Mouse (Mus musculus) adrenal gland, postnatal 10 days (tissue): Measurements from ENCODE around the gene Plcb3. TPM values are rescaled to one million over a fixed set of nuclear protein-coding genes. Genes with fewer than 3 reads are reported as not detected.

Experiments used
- DNase-seq: peaks from one replicate; pipeline ENCODE4 v3.0.0; 2021; ENCODE audit warnings: mixed read lengths
- total RNA-seq, 2 experiments: library from RNA; stranded (reverse); gene quantifications; 2 replicates each; pipeline ENCODE4 v1.2.3; 2021

Gene Plcb3
- total RNA-seq, 2 experiments from 2014 or later, result 45.7 to 63.5 TPM

- peak; percentile 74 for DNase-seq
These were observed 5.7 kb downstream of the Plcb3 start for GRCm38 (mm10) chr19:6970460-6971085.

DNA sequence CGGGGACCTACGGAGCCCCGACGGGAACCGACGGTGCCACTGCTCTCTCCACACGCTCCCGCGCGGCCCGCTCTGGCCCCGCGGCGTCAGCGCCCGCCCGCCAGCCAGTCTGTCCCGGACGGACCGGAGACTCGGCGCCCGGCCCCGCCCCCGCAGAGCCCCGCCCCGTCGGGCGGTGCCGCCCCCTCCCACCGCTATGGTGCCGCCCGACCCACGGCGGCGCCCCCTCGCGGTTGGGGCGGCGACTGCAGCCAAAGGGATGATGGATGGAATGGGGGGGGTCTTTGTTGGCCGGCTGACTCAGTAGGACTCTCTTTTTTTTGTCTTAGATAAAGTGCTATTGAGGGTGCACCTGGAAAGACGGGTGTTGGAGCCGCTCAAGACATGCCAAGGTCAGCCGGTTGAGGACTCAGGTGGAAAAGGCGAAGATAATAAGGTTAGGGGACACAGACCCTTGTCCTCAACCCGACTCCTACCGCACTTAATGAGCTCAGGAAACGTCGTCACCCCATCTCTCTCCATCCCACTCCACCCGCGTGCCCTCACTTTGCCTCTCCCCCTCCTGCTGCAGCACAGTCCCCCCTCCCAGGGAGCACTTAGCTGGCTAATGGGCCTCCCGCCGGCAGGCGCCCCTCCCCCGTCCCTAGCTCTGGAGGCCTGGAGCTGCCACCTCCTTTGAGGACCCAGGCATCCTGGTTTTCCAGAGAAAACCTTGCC lies 6.4 kb downstream of the Plcb3 start:
- peak; percentile 93 for DNase-seq

DNA sequence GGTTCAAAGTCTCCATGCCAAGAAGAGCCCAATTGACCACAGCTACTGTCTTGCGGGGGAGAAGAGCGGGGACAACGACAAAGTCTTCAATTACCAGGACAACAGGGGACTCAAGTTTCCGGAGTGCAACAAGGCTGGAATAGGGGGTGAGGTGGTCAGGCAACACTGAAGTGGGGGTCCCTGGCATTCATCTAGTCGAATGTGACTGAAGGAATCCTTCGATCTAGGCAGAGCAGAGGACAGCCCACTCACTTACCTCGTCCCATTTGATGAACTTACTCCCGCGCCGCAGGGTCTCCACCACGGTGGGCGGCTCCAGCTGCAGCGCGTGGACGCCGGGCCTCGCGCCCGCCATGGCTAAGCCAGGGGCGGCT lies 7.0 kb downstream of the Plcb3 start:
- DNase-seq, result no peak

GRCm38 (mm10) chr19:6968491-6969271 lies 7.6 kb downstream of the Plcb3 start:
- DNase-seq, result peak; percentile 60

- DNase-seq, result peak; percentile 50
These were observed 19.8 kb downstream of the Plcb3 start for GRCm38 (mm10) chr19:6956461-6956860.

DNA sequence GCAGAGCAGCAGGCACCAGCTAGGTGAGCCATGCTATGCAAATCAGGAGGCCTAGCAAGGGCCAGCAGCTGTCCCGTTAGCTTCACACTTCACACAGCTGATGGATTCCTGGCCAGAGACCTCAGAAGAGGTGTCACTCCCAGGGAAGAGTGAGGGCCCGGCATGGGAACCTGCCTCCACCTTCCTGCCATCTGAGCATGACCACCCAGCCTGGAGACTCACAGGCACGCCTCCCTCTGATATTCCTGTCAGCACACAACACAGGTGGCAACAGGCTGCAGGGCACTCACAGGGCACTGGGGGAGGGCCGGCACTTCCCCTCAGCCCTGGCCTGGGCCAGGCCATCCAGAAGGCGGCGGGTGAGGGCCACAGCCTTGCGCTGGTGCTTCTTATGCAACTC lies 20.8 kb downstream of the Plcb3 start:
- DNase-seq, result no peak

DNA sequence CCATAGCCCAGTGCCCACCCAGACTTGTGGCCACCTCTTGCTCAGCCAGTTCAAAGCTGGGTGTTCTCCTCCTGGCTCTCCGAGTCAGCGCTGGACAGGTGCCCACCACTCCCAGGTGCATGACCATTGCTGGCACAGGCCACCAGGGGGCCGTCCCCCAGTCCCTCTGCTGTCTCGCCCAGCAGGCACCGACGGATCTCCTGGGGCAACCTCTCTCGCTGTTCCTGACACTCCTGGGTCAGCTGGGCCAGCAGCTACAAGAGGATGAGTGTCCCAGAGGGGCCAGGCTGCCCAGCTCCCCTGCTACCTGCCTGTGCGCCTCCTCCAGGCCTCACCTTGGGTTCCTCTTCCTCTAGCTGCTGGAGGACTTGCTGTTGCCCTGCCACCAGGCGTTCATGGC lies 22.2 kb downstream of the Plcb3 start:
- DNase-seq, result peak; percentile 78

DNA sequence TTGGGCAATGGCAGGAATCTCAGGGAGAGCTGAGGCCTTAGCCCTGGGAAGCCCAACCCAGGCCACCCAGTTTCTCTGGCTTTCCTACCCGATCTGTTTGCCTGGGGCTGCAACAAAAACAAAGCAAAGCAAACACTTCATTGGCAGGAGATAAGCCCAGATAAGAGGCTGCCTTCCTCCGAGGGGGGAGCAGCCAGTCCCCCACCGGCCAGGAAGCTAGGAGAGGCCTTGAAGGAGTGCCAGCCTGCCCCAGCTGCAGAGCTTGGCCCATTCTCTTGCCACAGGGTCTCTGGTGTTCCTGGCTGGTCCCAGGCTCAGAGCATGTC lies 23.6 kb downstream of the Plcb3 start:
- DNase-seq, result peak; percentile 83

DNA sequence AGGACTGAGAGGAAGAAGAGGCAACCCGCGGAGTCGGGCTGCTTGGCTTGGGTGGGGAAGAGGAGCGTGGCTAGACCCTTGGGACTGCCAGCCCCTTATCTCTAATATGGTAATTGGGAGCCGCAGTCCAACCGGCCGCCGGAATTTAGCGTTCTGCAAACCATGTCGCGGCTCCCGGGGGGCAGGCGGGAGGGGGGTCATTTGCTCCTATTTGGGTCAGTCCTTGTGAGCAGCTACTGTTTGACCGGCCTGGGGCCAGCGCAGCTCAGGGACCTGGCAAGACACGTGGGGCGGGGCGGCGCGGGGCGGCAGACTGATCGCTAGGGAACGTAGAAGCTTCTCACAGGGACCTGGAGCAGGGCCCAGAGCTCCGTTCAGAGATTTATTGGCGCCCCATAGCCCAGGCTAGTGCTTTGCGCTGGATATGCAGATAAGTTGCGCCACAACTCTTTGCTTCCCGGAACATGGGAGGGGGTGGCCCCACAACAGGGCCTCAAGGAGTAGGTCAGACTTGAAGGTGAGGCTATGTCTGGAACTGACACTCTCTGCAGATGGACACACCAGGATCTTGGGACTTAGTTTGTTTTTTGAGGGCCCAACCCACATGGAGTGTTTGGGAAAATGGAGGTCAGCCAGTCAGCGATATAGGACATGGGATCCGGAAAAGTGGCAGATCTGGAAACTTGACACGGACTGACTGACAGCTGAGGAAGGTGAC lies 24.1 kb downstream of the Plcb3 start:
- peak; percentile 95 for DNase-seq

DNA sequence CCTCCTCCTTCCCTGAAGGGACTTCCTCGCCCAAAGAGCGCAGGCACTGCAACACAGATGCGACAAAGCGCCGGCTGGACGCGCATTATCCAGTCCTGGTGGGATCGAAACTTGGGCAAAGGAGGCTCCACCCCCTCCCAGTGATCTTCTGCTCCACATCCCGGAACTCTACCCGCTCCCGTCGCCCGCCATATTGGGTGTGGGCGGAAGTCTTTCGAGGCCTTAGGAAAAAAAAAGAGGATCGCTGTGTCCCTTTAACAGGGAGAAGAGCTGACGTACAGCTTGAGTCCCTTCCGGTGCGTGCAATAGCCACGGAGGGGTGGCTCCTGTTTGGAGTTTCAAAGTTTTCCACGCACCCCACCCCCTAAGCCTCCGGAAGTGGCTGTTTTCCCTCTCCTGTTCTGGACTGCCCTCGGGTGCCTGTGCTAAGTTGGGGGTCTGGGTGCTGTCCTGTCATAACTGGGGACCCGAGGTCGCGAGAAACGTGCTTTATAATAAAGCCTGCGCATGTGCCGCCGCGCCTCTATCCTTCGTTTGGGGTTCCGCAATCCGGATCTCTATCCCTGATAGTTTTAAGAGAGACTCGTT lies 24.8 kb downstream of the Plcb3 start:
- DNase-seq, result peak; percentile 96

- DNase-seq, result peak; percentile 74
These were observed 25.6 kb downstream of the Plcb3 start for GRCm38 (mm10) chr19:6950613-6951153.

DNA sequence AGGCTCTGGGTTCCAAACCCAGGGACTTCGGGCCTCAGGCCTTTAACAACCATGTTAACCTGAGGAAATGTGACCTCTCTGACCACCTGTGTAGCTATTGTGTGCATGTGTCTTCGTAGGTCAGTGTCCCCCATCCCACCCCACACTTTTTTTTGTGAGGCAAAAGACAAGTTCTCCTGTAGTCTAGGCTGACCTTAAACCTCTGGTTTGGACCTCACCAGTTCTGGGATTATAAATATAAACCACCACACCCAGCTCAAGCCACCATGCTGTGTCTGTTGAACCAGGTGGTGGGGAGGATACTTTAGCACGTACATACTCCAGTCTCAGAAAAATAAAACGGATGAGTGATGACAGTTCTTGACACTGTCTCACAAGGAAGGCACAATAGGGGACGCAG lies 26.3 kb downstream of the Plcb3 start:
- no peak for DNase-seq

DNA sequence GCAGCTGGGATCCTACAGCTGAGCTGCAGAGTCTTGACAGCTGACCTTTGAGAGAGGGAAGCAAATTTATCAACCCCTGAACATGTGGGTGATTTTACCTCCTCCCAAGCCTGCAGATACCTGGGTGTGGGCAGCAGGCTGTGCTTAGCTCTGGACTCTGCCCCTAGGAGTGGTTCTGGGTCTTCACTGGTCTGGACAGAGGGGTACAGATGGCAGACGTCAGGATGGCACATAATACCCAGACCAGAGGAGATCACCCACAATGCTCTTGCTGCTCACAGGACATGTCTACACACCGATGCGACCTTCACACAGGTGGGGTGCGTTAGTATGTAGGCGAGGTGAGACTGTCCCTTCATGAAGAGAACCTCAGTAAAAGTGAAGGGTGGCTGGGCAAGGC lies 26.7 kb downstream of the Plcb3 start:
- DNase-seq, result no peak

DNA sequence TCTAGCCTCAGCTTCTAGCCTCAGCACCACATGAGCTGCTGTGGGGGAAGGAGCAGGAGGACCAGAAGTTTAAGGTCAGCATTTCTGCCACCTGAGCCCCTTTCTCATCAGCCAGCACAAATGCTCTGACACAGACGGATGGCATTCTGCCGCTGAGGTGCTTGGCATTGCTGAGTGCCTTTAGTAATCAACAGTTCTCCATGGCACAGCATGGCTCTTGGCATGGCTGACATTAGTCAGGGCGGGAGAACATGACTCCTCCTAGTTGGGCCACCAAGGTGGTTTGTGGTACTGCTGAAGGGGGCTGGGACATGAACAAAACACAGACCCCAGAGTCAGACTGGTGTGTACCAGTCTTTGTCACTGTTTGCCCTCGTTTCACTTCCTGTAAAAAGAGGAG lies 28.1 kb downstream of the Plcb3 start:
- DNase-seq, result no peak

GRCm38 (mm10) chr19:6947742-6948141 lies 28.5 kb downstream of the Plcb3 start:
- no peak for DNase-seq

DNA sequence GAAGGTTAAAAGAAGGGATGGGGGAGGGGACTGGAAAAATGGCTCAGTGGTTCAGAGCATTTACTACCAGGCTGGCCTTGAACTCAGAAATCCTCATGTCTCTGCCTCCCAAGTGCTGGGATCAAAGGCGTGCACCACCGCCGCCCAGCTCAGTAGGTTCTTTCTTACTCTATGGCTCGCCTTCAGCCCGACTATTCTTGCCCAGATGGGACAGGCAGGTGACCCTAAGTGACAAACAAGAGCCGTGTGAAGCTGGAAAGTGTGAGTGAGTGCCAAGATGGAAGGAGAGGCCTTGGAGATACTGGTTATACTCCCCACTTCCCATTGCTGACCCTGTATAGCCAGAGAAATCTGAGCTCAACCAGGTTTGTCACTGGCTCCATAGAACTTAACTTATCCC lies 32.6 kb downstream of the Plcb3 start:
- no peak for DNase-seq

DNA sequence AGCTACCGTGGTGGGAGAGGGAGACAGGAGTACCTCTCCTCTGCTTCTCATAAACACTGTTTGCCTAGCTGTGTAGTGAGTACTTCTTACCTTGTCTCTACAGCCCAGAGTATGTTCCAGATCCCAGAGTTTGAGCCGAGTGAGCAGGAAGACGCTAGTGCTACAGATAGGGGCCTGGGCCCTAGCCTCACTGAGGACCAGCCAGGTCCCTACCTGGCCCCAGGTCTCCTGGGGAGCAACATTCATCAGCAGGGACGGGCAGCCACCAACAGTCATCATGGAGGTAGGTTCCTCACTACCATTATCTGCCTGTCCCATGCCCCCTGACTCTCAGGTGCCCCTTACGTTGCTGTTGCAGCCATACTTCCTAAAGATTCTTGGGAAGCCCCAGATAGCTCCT lies 33.5 kb downstream of the Plcb3 start:
- DNase-seq, result no peak

DNA sequence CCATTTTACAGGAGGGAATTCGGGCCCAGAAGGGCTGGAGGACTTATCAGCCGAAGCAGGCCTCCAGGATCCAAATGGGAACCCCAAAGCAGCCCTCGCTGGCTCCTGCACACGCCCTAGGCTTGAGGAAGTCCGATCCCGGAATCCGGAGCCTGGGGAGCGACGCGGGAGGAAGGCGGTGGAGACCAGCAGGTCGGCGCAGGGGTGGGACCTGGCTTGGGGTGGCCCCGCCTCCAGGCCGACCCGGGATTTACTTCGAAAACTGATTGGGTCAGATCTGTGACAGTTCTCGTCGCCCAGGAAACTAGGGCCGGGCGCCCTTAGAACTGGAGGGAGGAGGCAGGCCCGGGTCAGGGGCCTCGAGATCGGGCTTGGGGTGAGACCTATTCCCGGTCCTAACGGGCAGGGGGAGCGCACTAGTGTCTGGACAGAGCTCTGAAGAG lies 34.0 kb downstream of the Plcb3 start, which contains the start of gene Gpr137:
Gene Gpr137, minus strand, starts transcription at position 232 of the 443 bp plus-strand sequence.
- DNase-seq, result peak; percentile 96

GRCm38 (mm10) chr19:6941372-6942248 lies 34.7 kb downstream of the Plcb3 start, which contains the start of gene Bad:
TSS of gene Bad (plus strand) at chr19:6941861.
- peak; percentile 99 for DNase-seq

- peak; percentile 43 for DNase-seq
These were observed 35.6 kb downstream of the Plcb3 start for GRCm38 (mm10) chr19:6940396-6941351.
